Mouse (Mus musculus) left cerebral cortex, postnatal 4 days (tissue): Measurements from ENCODE around the gene Mastl. TPM values are rescaled to one million over a fixed set of nuclear protein-coding genes. Genes with fewer than 3 reads are reported as not detected.

ENCODE experiments used
- DNase-seq: peaks from one replicate; pipeline ENCODE4 v3.0.0-alpha.2; 2022
- intact Hi-C: fragments of 180-260 bp; cut with DNase I; formaldehyde crosslinking; loops from one replicate; pipeline ENCODE4 v1.15.1; 2025
- total RNA-seq, 2 experiments: library from RNA; stranded (reverse); gene quantifications; 2 replicates each; pipeline ENCODE4 v1.2.3; 2021

Mastl gene
- 1 to 10 TPM; 2.0 to 3.4 TPM for total RNA-seq

- intact Hi-C loops: no loop called here
- DNase-seq: peak; percentile 98
Observed at GRCm38 (mm10) chr2:23155777-23156607, at the start of gene Mastl, which contains the start of gene Yme1l1. Gene Mastl (minus strand): TSS chr2:23156024. Gene Yme1l1 (plus strand): TSS chr2:23156369.

GRCm38 (mm10) chr2:23202900-23203670, 47.3 kb upstream of the Mastl start:
- DNase-seq: no peak
- intact Hi-C loops: no loop called here

GRCm38 (mm10) chr2:23201034-23201433, 45.2 kb upstream of the Mastl start:
- no peak for DNase-seq
- intact Hi-C loops: no loop called here

GRCm38 (mm10) chr2:23194366-23194765, 38.5 kb upstream of the Mastl start:
- DNase-seq: no peak
- intact Hi-C loops: no loop called here

- intact Hi-C loops: loop anchor here (10.0 kb wide), 1 partner anchor 88 kb away; no protein-coding TSS in a partner anchor
- DNase-seq: no peak
Observed at GRCm38 (mm10) chr2:23172305-23172704, 16.5 kb upstream of the Mastl start.

GRCm38 (mm10) chr2:23156608-23157081, 821 bp upstream of the Mastl start:
- no peak for DNase-seq
- intact Hi-C loops: no loop called here

- intact Hi-C loops: no loop called here
- no peak for DNase-seq
Observed at GRCm38 (mm10) chr2:23155199-23155621, 614 bp downstream of the Mastl start.

- DNase-seq: no peak
- intact Hi-C loops: no loop called here
Observed at GRCm38 (mm10) chr2:23119573-23119972, 36.3 kb downstream of the Mastl start.

GRCm38 (mm10) chr2:23102266-23102665, 53.6 kb downstream of the Mastl start:
- intact Hi-C loops: no loop called here

GRCm38 (mm10) chr2:23097028-23097427, 58.8 kb downstream of the Mastl start:
- intact Hi-C loops: no loop called here
- DNase-seq: no peak

More at GRCm38 (mm10) chr2:23102266-23102665, 53.6 kb downstream of the Mastl start:
- no peak for DNase-seq

- peak; percentile 4 for DNase-seq
- intact Hi-C loops: no loop called here
Observed at GRCm38 (mm10) chr2:23092216-23092615, 63.6 kb downstream of the Mastl start.

GRCm38 (mm10) chr2:23084540-23084939, 71.3 kb downstream of the Mastl start:
- intact Hi-C loops: loop anchor here (10.0 kb wide), 1 partner anchor 90 kb away; no protein-coding TSS in a partner anchor
- DNase-seq: no peak

GRCm38 (mm10) chr2:23078588-23078987, 77.2 kb downstream of the Mastl start:
- no peak for DNase-seq
- intact Hi-C loops: loop anchor here (10.0 kb wide), 1 partner anchor 184 kb away; the partner anchor contains the start of gene Pdss1

GRCm38 (mm10) chr2:23077693-23078092, 78.1 kb downstream of the Mastl start:
- intact Hi-C loops: loop anchor here (10.0 kb wide), 1 partner anchor 183 kb away; the partner anchor contains the start of gene Pdss1
- DNase-seq: no peak

GRCm38 (mm10) chr2:23076783-23077182, 79.0 kb downstream of the Mastl start:
- DNase-seq: no peak
- intact Hi-C loops: loop anchor here (10.0 kb wide), 1 partner anchor 182 kb away; the partner anchor contains the start of gene Pdss1

GRCm38 (mm10) chr2:23075846-23076245, 80.0 kb downstream of the Mastl start:
- no peak for DNase-seq
- intact Hi-C loops: loop anchor here (10.0 kb wide), 1 partner anchor 181 kb away; the partner anchor contains the start of gene Pdss1

GRCm38 (mm10) chr2:23071406-23071805, 84.4 kb downstream of the Mastl start:
- no peak for DNase-seq
- intact Hi-C loops: loop anchor here (10.0 kb wide), 1 partner anchor 177 kb away; the partner anchor contains the start of gene Pdss1

- intact Hi-C loops: loop anchor here (10.0 kb wide), 1 partner anchor 176 kb away; the partner anchor contains the start of gene Pdss1
- DNase-seq: no peak
Observed at GRCm38 (mm10) chr2:23070491-23070890, 85.3 kb downstream of the Mastl start.

GRCm38 (mm10) chr2:23068894-23069744, 86.7 kb downstream of the Mastl start:
- DNase-seq: peak; percentile 96
- intact Hi-C loops: no loop called here

- DNase-seq: no peak
- intact Hi-C loops: no loop called here
Observed at GRCm38 (mm10) chr2:23068370-23068737, 87.5 kb downstream of the Mastl start.
